Mouse (Mus musculus) hindbrain, embryonic 14.5 days (tissue): ENCODE results near the gene Zfp534. TPM values are rescaled to one million over a fixed set of nuclear protein-coding genes. Genes with fewer than 3 reads are reported as not detected.

ENCODE experiments used
- polyA plus RNA-seq: library from polyadenylated mRNA; unstranded; fragments of >200 nt; fragmentation: Nextera tagmentation; extraction: Ambion mirVana; gene quantifications from 2 replicates; pipeline ENCODE4 v1.2.1, GENCODE M21; 2014

The Zfp534 gene
- polyA plus RNA-seq, 1 experiment from 2014 or later = not detected

Other genes starting within 250 kb of the Zfp534 start
- 7.2 and 7.7 TPM in 2 replicates for gene Zfp982, start 210.1 kb downstream of the Zfp534 start, polyA plus RNA-seq
- gene Gm16503, start 162.3 kb downstream of the Zfp534 start, polyA plus RNA-seq = 0.48 and 0.80 TPM in 2 replicates
- 0.07 and 0.09 TPM in 2 replicates for gene Zfp985, start 149.3 kb downstream of the Zfp534 start, polyA plus RNA-seq
- 2.9 and 3.8 TPM in 2 replicates for gene Zfp979, start 60.0 kb downstream of the Zfp534 start, polyA plus RNA-seq
- 4.8 and 6.1 TPM in 2 replicates for gene Zfp984, start 107.2 kb upstream of the Zfp534 start, polyA plus RNA-seq
- 7.2 and 7.3 TPM in 2 replicates for gene Zfp933, start 145.8 kb upstream of the Zfp534 start, polyA plus RNA-seq
- gene Miip, start 166.3 kb upstream of the Zfp534 start, polyA plus RNA-seq = 20.8 and 25.5 TPM in 2 replicates
- 7.2 and 11.3 TPM in 2 replicates for gene Fv1, start 166.4 kb upstream of the Zfp534 start, polyA plus RNA-seq
- 83.4 and 91.6 TPM in 2 replicates for gene Mfn2, start 202.2 kb upstream of the Zfp534 start, polyA plus RNA-seq
- gene Plod1, start 234.2 kb upstream of the Zfp534 start, polyA plus RNA-seq = 25.3 and 28.1 TPM in 2 replicates
- 15.8 and 19.4 TPM in 2 replicates for gene 2510039O18Rik, start 238.3 kb upstream of the Zfp534 start, polyA plus RNA-seq